Mouse (Mus musculus) CH12.LX (cell line): Measurements from ENCODE around the gene Msantd2. TPM values are rescaled to one million over a fixed set of nuclear protein-coding genes. Genes with fewer than 3 reads are reported as not detected.

Source experiments
- DNase-seq: peaks from one replicate; pipeline ENCODE4 v3.0.0-alpha.2; 2013; ENCODE audit errors: extremely low read depth
- H3K27ac ChIP-seq: 2 replicates; pipeline ENCODE4 v1.5.1; 2012; ENCODE audit warnings: low read depth, mild to moderate bottlenecking, control low read depth, moderate library complexity; ENCODE audit not compliant: insufficient read depth
- H3K27me3 ChIP-seq: replicated peaks from 2 replicates; pipeline ENCODE3; 2012; ENCODE audit warnings: inconsistent platforms
- H3K36me3 ChIP-seq, 2 experiments: replicated peaks in 1 of 2; 2 replicates each; pipeline versions ENCODE3 to v1.6.1; 2012; ENCODE audit warnings: inconsistent platforms in 1 of 2, low read length in 1 of 2, mild to moderate bottlenecking in 1 of 2, mixed read lengths in 1 of 2, moderate library complexity in 1 of 2; ENCODE audit not compliant: control insufficient read depth in 1 of 2, insufficient read depth in 1 of 2
- H3K4me1 ChIP-seq, 2 experiments: 2 replicates each; pipeline ENCODE4 v1.6.1; 2012; ENCODE audit warnings: inconsistent platforms in 1 of 2, moderate library complexity in 1 of 2; ENCODE audit not compliant: insufficient read depth in 2 of 2, control insufficient read depth in 1 of 2
- H3K4me2 ChIP-seq: 2 replicates; pipeline ENCODE4 v1.6.1; 2012; ENCODE audit warnings: low read depth, mild to moderate bottlenecking, control low read depth; ENCODE audit not compliant: poor library complexity, insufficient read depth, severe bottlenecking
- H3K4me3 ChIP-seq, 3 experiments: fragments of 150-350 bp in 1 of 3; sonication (generic) in 1 of 3; replicated peaks in 1 of 3; 2 replicates each; pipeline versions ENCODE3 to v1.5.1; 2011 to 2012; ENCODE audit warnings: low read depth in 2 of 3, low read length in 2 of 3, mild to moderate bottlenecking in 2 of 3, moderate library complexity in 2 of 3, control low read depth in 1 of 3, improper control_type of control experiment in 1 of 3, inconsistent platforms in 1 of 3, mixed read lengths in 1 of 3; ENCODE audit not compliant: poor library complexity in 1 of 3
- H3K79me2 ChIP-seq: replicated peaks from 2 replicates; pipeline ENCODE4 v1.6.1; 2012; ENCODE audit warnings: mild to moderate bottlenecking, moderate library complexity; ENCODE audit not compliant: control insufficient read depth, poor library complexity, insufficient read depth, severe bottlenecking; ENCODE audit errors: extremely low read depth
- H3K9ac ChIP-seq: 2 replicates; pipeline ENCODE4 v1.6.1; 2012; ENCODE audit warnings: low read depth, mild to moderate bottlenecking, control low read depth, moderate library complexity; ENCODE audit not compliant: insufficient read depth
- H3K9me3 ChIP-seq: replicated peaks from 2 replicates; pipeline ENCODE3; 2012; ENCODE audit warnings: low read length, inconsistent platforms, mixed read lengths
- BHLHE40 ChIP-seq: IDR thresholded peaks from 2 replicates; pipeline ENCODE4 v1.6.1; 2011; ENCODE audit warnings: mild to moderate bottlenecking, low read depth, low read length, improper control_type of control experiment
- ELF1 ChIP-seq: IDR thresholded peaks from 2 replicates; pipeline ENCODE4 v1.6.1; 2014; ENCODE audit warnings: low read depth, mild to moderate bottlenecking, inconsistent platforms, low read length, improper control_type of control experiment
- HCFC1 ChIP-seq: IDR thresholded peaks from 2 replicates; pipeline ENCODE4 v1.6.1; 2012; ENCODE audit warnings: low read depth, mild to moderate bottlenecking, inconsistent platforms, low read length, improper control_type of control experiment
- IRF4 ChIP-seq: IDR thresholded peaks from 2 replicates; pipeline ENCODE4 v1.6.1; 2014; ENCODE audit warnings: low read depth, mild to moderate bottlenecking, inconsistent platforms, low read length, improper control_type of control experiment
- JUN ChIP-seq: IDR thresholded peaks from 2 replicates; pipeline ENCODE4 v1.6.1; 2011; ENCODE audit warnings: low read depth, mild to moderate bottlenecking, low read length, improper control_type of control experiment, moderate library complexity; ENCODE audit not compliant: insufficient read depth
- JUND ChIP-seq: conservative IDR thresholded peaks from 2 replicates; pipeline ENCODE4 v1.6.1; 2011; ENCODE audit warnings: low read depth, low read length, improper control_type of control experiment
- MAFK ChIP-seq: IDR thresholded peaks from 2 replicates; pipeline ENCODE4 v1.6.1; 2011; ENCODE audit warnings: low read length, improper control_type of control experiment; ENCODE audit not compliant: insufficient replicate concordance
- MAX ChIP-seq: IDR thresholded peaks from 2 replicates; pipeline ENCODE4 v1.6.1; 2011; ENCODE audit warnings: low read length, improper control_type of control experiment
- MEF2A ChIP-seq: IDR thresholded peaks from 2 replicates; pipeline ENCODE4 v1.6.1; 2014; ENCODE audit warnings: low read depth, mild to moderate bottlenecking, inconsistent platforms, low read length, improper control_type of control experiment, borderline replicate concordance
- MXI1 ChIP-seq: IDR thresholded peaks from 2 replicates; pipeline ENCODE4 v1.6.1; 2011; ENCODE audit warnings: mild to moderate bottlenecking, low read depth, low read length, improper control_type of control experiment
- MYC ChIP-seq: IDR thresholded peaks from 2 replicates; pipeline ENCODE4 v1.6.1; 2011; ENCODE audit warnings: low read depth, mild to moderate bottlenecking, improper control_type of control experiment, low read length
- NRF1 ChIP-seq: IDR thresholded peaks from 2 replicates; pipeline ENCODE4 v1.6.1; 2014; ENCODE audit warnings: low read depth, mild to moderate bottlenecking, inconsistent platforms, low read length, improper control_type of control experiment, moderate library complexity
- PAX5 ChIP-seq: IDR thresholded peaks from 2 replicates; pipeline ENCODE4 v1.6.1; 2012; ENCODE audit warnings: low read length, inconsistent platforms, mixed read lengths
- SMC3 ChIP-seq: IDR thresholded peaks from 2 replicates; pipeline ENCODE4 v1.6.1; 2011; ENCODE audit warnings: low read depth, low read length, improper control_type of control experiment
- USF1 ChIP-seq: IDR thresholded peaks from 2 replicates; pipeline ENCODE4 v1.6.1; 2014; ENCODE audit warnings: low read depth, mild to moderate bottlenecking, inconsistent platforms, low read length, improper control_type of control experiment
- USF2 ChIP-seq: conservative IDR thresholded peaks from 2 replicates; pipeline ENCODE4 v1.6.1; 2011; ENCODE audit warnings: low read depth, low read length, improper control_type of control experiment
- dilution Hi-C: fragments of 300-500 bp; cut with MboI; formaldehyde crosslinking; loops from 2 replicates; pipeline ENCODE4 v1.14.3; 2020; ENCODE audit warnings: low sequenced_read_pairs; ENCODE audit not compliant: extremely low pct_unique_long_range_greater_than_20kb, extremely low pct_ligation_motif_present
- in situ Hi-C: fragments of 300-500 bp; cut with MboI; formaldehyde crosslinking; loops from 3 replicates; pipeline ENCODE4 v1.14.3; 2019; ENCODE audit warnings: low sequenced_read_pairs, low pct_ligation_motif_present, low pct_unique_long_range_greater_than_20kb, mixed read lengths
- polyA plus RNA-seq: library from polyadenylated mRNA; unstranded; fragments of >175 nt; gene quantifications from 2 replicates; pipeline ENCODE4 v1.2.1, GENCODE M21; 2012; ENCODE audit warnings: low read depth; ENCODE audit not compliant: insufficient read length
- total RNA-seq, 2 experiments: library from RNA; depleted of rRNA; stranded (reverse); fragments of 300-350 nt in 1 of 2; fragments of >200 nt in 1 of 2; gene quantifications; 2 replicates each; pipeline ENCODE4 v1.2.3; 2012 to 2014

Gene Msantd2
- total and polyA plus RNA-seq, 3 experiments: 11.9 to 16.8 (median 13.8) TPM

- dilution Hi-C loops: no loop called here
- Histone ChIP-seq H3K4me2 (no peak overlapping the region), H3K4me1 (peaks cover 0 to 12% of the 10 kb centered on the region in 2 experiments; a peak in 2 of 4 replicates), H3K27ac (no peak overlapping the region), H3K9ac (no peak overlapping the region), H3K36me3 (no peaks in the 10 kb centered on the region), H3K4me3 (no peak overlapping the region), H3K9me3 (no peaks in the 10 kb centered on the region), H3K27me3 (no peaks in the 10 kb centered on the region), H3K79me2 (no peaks in the 10 kb centered on the region)
- in situ Hi-C loops: no loop called here
- TF ChIP-seq MAFK (no peak), IRF4 (no peak), BHLHE40 (no peak), NRF1 (no peak), JUND (no peak), MEF2A (no peak)
- no peak for DNase-seq
These were observed 78.3 kb downstream of the Msantd2 start for GRCm38 (mm10) chr9:37567454-37567853.

- Histone ChIP-seq H3K4me2 (0 out of 2 replicates have a peak overlapping the region, but pooled peaks have one; percentile 11), H3K79me2 (no peaks in the 10 kb centered on the region), H3K4me3 (no peak overlapping the region), H3K9me3 (no peaks in the 10 kb centered on the region), H3K27ac (no peak overlapping the region), H3K27me3 (no peaks in the 10 kb centered on the region), H3K36me3 (no peaks in the 10 kb centered on the region), H3K4me1 (peaks cover 0 to 12% of the 10 kb centered on the region in 2 experiments; a peak in 2 of 4 replicates), H3K9ac (no peak overlapping the region)
- TF ChIP-seq MYC: no peak
- no peak for TF ChIP-seq PAX5
- TF ChIP-seq USF2: no peak
- TF ChIP-seq MEF2A: no peak
- no peak for TF ChIP-seq IRF4
- TF ChIP-seq USF1: no peak
- no peak for TF ChIP-seq MAX
- TF ChIP-seq MXI1: no peak
- no peak for TF ChIP-seq SMC3
- no peak for TF ChIP-seq HCFC1
- TF ChIP-seq JUN: no peak
- TF ChIP-seq ELF1: no peak
- in situ Hi-C loops: no loop called here
- no peak for DNase-seq
- dilution Hi-C loops: no loop called here
These were observed 78.9 kb downstream of the Msantd2 start for GRCm38 (mm10) chr9:37567892-37568604.
